Mouse (Mus musculus): ENCODE results near the gene Umodl1. TPM values are rescaled to one million over a fixed set of nuclear protein-coding genes. Genes with fewer than 3 reads are reported as not detected.

The Umodl1 gene
- total and polyA plus RNA-seq, 3 experiments = not detected

Other genes with a start within 250 kb of the Umodl1 start
- 0.04 TPM in 1 of 2 replicates, not detected in the other for gene Glp1r, start 52.8 kb upstream of the Umodl1 start, total RNA-seq (2012; rRNA removed)
- under 1 TPM in 1 of 2 experiments, not detected in 1; 0.04 TPM for gene Glp1r, start 52.8 kb upstream of the Umodl1 start, polyA plus RNA-seq (2012; ENCODE audit: insufficient read depth in 1 of 2, insufficient read length in 2 of 2, low read depth in 1 of 2, low replicate concordance in 2 of 2, missing spikeins in 1 of 2)
- 10.4 and 11.6 TPM in 2 replicates for gene Abcg1, start 103.0 kb downstream of the Umodl1 start, total RNA-seq (2012; rRNA removed)
- gene Abcg1, start 103.0 kb downstream of the Umodl1 start, polyA plus RNA-seq (2012; ENCODE audit: insufficient read depth in 1 of 2, insufficient read length in 2 of 2, low read depth in 1 of 2, low replicate concordance in 2 of 2, missing spikeins in 1 of 2) = 10 to 100 TPM in 1 of 2 experiments, not detected in 1; 18.0 TPM
- not detected in 2 replicates for gene Tff3, start 175.0 kb downstream of the Umodl1 start, total RNA-seq (2012; rRNA removed)
- not detected for gene Tff3, start 175.0 kb downstream of the Umodl1 start, polyA plus RNA-seq (2012; ENCODE audit: insufficient read depth in 1 of 2, insufficient read length in 2 of 2, low read depth in 1 of 2, low replicate concordance in 2 of 2, missing spikeins in 1 of 2)
- not detected in 2 replicates for gene Tff2, start 189.6 kb downstream of the Umodl1 start, total RNA-seq (2012; rRNA removed)
- gene Tff2, start 189.6 kb downstream of the Umodl1 start, polyA plus RNA-seq (2012; ENCODE audit: insufficient read depth in 1 of 2, insufficient read length in 2 of 2, low read depth in 1 of 2, low replicate concordance in 2 of 2, missing spikeins in 1 of 2) = not detected
- gene Tff1, start 210.6 kb downstream of the Umodl1 start, total RNA-seq (2012; rRNA removed) = not detected in 2 replicates
- gene Tff1, start 210.6 kb downstream of the Umodl1 start, polyA plus RNA-seq (2012; ENCODE audit: insufficient read depth in 1 of 2, insufficient read length in 2 of 2, low read depth in 1 of 2, low replicate concordance in 2 of 2, missing spikeins in 1 of 2) = not detected
- gene Tmprss3, start 244.3 kb downstream of the Umodl1 start, total RNA-seq (2012; rRNA removed) = 0.08 and 0.13 TPM in 2 replicates
- under 1 TPM in 1 of 2 experiments, not detected in 1; 0.11 TPM for gene Tmprss3, start 244.3 kb downstream of the Umodl1 start, polyA plus RNA-seq (2012; ENCODE audit: insufficient read depth in 1 of 2, insufficient read length in 2 of 2, low read depth in 1 of 2, low replicate concordance in 2 of 2, missing spikeins in 1 of 2)

Data from MEL (cell line).